Mouse (Mus musculus): ENCODE results near the gene Nol4l.

The Nol4l gene

GRCm38 (mm10) chr2:153444254-153445136, 85.3 kb downstream of the Nol4l start:
- DNase-seq (ENCODE audit: low spot score), result peak; percentile 29

DNA sequence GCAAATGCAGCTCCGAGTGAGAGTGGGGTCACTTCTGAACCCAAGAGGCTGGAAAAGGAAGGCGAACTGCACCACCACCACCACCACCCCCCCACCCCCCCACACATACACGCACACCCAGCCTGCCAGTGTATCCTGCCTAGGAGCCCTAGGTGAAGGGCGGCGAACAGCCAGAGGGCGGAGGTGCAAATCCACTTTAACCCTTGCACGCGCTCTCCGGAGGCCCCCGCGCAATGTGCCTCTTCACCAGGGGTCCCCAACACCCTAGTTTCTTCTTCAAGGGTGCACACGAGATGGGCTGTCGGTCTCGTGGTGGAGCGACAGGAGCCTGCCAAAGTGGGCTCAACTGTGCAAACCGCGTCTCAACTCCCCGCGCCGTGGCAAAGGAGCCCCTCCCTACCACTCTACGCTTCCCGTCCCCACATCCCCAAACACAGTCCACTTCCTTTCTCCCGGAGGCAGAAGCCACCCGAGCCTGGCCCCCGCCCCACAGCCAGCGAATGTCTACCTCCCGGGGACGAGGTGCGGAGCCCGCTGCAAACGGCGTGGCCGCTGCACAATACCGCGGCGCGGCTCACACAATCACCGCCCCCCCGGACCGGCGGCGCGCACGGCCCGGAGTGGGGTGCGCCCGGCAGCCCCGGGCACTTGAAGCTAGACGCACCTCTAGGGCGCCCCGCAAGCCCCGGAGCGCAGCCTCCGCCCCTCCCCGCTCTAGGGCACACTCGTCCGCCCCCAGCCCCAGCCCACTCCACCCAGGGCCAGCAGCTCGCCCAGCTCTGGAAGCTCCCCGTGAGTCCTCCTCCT, 86.1 kb downstream of the Nol4l start:
- DNase-seq (ENCODE audit: low spot score), result no peak

GRCm38 (mm10) chr2:153442720-153443119, 87.1 kb downstream of the Nol4l start:
- DNase-seq (ENCODE audit: low spot score), result no peak

DNA sequence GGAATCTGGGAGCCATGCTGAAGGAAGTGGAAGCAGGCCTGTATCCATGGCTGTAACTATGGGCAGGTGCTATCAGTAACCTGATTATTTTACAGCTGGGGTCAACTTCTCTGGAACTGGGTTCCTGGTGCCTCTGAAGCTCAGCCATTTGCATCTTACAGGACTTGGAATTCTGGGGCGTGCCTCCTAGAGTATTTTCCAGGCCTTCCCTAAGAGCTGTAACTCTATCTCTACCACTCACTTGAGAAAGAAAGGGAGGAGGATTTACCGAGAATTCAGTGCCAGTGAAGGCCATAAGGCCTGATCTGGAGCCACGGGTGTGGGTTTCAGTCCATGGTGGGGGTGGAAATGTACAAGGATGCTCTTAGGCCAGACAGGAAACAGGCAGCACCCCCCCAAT, 88.5 kb downstream of the Nol4l start:
- DNase-seq (ENCODE audit: low spot score), result no peak

DNA sequence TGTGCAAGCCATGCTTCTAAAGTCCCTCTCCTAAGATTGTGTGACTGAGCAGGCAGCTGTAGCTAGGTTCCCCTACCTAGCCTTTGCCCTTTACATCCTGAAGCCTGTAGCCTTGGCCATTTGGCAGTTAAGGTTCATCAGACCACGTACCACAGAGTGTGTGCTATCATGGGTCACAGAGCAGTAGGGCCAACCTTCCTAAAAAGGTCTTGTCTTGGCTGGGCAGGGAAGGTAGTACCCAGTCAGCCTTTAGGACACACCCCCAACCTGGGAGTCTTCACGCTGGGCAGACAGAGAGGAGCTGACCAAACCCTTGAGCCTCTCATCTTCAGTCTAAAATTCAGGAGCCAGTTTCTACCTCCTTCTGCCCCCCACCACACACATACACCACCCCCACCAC, 89.0 kb downstream of the Nol4l start:
- DNase-seq (ENCODE audit: low spot score), result no peak

- no peak for DNase-seq (ENCODE audit: low spot score)
Observed at GRCm38 (mm10) chr2:153437306-153437659, 92.5 kb downstream of the Nol4l start.

DNA sequence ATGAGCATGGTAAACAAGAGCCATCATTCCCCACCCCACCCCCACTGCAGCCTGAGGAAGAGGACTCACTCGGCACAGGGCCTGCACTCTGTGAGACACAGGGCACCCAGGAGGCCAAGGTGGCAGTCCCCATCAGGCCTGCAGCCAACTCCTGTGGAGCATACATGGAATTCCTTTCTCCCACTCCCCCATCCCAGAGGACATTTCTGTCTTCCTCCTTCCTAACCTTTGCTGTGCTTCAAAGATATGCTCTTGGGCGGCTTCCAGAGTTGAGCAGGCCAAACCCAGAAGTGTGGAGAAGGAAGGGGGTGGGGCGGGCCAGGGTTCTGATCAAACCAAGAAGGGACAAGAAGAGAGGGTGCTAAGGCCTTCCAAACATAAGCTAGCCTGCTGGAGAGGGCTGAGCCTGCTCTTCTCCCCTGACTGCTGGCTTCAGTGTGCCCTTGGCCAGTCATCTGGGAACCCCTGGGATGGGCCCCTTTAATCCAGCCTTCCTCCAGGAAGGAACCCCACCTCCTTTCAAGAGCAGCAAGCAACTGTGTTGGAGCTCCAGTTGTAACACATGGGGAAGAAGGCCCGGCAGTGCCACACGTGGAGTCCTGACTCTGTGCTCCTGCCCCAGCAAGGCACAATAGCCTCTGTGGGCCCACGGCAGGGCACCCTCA, 93.0 kb downstream of the Nol4l start:
- DNase-seq (ENCODE audit: low spot score), result no peak

GRCm38 (mm10) chr2:153434880-153435831, 94.6 kb downstream of the Nol4l start:
- DNase-seq (ENCODE audit: low spot score), result no peak

- DNase-seq (ENCODE audit: low spot score), result peak; percentile 29
Observed at GRCm38 (mm10) chr2:153433859-153434258, 95.9 kb downstream of the Nol4l start.

DNA sequence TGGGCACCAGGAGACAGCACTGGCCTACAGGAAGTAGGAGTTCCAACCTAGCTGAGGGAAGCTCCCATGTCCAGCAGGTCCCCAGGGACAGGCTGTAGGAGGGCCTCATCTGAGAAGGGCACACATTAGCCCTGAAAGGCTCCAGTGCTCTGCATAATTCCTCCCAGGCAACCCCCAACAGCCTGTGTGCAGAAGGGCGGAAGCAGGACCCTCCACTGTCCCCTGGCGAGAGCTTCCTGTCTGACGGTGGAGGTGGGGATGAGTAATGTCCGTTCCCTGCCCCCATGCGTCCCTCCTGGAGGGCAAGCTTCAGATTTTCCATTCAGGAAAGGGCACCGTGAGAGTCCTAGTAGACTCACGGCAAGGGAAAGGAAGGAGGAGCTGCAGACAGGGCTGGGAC, 97.3 kb downstream of the Nol4l start:
- no peak for DNase-seq (ENCODE audit: low spot score)

- DNase-seq (ENCODE audit: low spot score), result no peak
Observed at GRCm38 (mm10) chr2:153430571-153430970, 99.2 kb downstream of the Nol4l start.

- DNase-seq (ENCODE audit: low spot score), result no peak
Observed at GRCm38 (mm10) chr2:153428485-153428884, 101.3 kb downstream of the Nol4l start.

DNA sequence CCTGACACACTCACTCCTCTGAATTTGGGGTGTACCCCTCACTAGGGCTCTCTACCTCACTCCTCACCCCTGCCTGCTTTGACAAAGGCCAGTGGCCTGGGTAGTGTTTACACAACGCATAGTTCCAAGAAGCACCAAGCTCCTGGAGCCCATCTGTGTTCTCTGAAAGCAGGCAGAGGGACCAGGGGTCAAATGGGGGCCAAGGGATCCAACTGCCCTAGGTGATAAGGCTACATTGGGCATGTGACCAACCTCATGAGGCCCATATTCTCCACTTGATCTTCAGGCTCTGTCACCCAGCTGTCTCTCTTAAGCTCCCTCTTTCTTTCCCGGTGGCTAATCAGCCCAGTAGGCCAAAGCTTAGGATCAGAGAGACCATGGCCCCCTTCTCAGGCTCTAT, 102.8 kb downstream of the Nol4l start:
- DNase-seq (ENCODE audit: low spot score), result no peak

DNA sequence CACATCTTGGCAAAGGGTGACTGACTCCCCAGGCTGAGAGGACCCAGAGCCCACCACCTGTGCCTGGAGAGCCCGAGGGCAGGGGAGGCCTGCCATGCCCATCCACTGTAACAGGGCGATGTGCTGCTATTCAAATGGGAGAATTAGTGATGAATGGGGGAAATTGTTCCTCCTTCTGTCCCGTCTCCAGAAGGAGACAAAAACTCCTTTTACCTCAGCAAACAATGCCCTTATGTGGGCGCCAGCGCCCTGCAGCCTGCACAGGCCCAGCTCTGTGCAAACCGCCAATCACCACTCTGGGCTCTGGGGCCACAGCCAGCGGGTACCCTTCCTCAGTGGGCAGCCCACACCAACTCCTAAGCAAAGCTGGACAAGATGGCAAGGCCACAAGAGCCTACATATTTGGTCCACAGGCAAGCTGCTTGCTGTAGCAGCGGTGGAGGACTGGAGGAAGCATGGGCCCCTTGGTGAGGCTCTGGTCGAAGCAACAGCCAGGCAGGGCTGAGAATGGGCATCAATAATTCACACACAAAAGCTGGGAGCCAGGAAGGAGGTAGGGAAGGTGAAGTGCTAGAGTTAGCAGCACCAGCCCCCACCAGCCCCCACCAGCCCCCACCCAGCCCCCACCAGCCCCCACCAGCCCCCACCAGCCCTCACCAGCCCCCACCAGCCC, 103.6 kb downstream of the Nol4l start:
- DNase-seq (ENCODE audit: low spot score), result no peak

DNA sequence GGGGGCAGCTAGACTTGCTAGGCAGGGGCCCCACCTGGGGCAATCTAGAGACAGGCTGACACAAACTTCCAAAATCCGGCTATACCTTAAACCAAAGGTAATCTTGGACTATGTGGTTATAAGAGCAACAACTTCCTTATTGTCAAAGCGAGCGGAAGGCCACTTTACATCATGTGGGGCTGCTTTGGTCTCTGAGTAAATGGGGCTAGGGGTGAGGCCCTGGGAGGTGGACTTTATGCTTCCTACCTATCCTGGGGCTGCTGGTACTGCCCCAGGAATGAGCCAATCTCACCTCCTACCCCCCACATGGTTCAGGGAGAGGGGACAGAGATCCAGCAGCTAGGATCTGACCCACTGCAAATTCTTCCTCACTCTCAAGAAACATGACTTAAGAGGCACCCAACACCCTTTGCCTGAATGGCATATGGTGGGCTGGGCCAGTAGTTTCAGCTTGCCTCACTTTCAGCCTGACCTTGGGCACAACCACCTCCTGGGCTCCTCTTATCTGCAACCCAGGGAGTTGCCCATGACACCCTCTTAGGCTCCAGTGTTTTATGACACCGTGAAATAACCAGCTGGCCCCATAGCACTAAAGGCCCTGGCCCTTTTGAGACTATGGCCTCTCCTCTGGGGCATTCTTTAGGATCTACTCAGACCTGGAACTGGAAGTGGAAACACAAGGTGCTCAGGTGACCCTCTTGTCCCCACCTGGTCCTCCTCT, 104.5 kb downstream of the Nol4l start:
- no peak for DNase-seq (ENCODE audit: low spot score)

DNA sequence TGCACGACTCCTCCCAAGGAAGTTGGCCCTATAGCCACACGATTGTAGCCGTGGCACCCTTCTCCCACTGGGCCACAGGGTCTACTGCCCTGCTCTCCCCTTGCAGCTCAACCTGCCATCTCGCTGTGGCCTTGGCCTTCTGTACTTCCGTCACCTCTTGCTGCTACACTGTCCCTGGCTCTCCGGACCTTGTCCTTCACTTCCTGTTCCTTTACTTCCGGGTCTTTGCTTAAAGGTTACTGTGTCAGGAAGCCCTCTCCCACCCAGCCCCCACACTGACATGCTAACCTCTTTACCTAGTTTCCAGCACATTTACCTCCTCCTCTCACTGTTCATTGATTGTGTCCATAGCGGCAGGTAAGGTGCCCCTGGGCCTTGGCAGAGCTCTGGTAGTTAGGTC, 105.2 kb downstream of the Nol4l start:
- no peak for DNase-seq (ENCODE audit: low spot score)

GRCm38 (mm10) chr2:153423113-153423512, 106.7 kb downstream of the Nol4l start:
- no peak for DNase-seq (ENCODE audit: low spot score)

- DNase-seq (ENCODE audit: low spot score), result no peak
Observed at GRCm38 (mm10) chr2:153422051-153422450, 107.7 kb downstream of the Nol4l start.

DNA sequence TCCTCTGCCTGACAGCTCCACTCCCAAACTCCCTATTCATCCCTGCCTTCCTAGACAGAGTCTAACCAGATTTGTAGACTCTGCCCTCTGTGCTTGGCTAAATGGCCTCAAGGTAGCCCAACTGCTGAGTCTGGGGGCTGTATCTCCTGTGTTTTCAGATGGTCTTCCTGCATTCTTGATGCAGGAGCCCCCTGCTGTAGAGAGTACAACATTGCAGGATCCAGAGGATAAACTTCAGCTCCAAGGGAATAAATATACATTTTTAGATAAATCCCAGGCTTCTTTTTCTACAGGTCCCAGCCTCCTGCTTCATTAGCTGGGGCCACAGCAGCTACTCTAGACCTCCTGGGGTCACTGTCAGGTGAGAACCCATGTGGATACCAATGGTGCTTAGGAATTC, 108.5 kb downstream of the Nol4l start:
- no peak for DNase-seq (ENCODE audit: low spot score)

- peak; percentile 21 for DNase-seq (ENCODE audit: low spot score)
Observed at GRCm38 (mm10) chr2:153418381-153418780, 111.4 kb downstream of the Nol4l start.

Data from MN1 (cell line).